Mouse (Mus musculus): ENCODE measurements around the gene Crybb1. TPM values are rescaled to one million over a fixed set of nuclear protein-coding genes. Genes with fewer than 3 reads are reported as not detected.

Gene Crybb1
- polyA plus RNA-seq, 1 experiment from 2014 or later: 2.2 TPM

GRCm38 (mm10) chr5:112301694-112302093 lies 46.1 kb downstream of the Crybb1 start:
- Histone ChIP-seq H3K4me1 (ENCODE audit: control insufficient read depth, insufficient read depth, low read length) (no peaks in the 10 kb centered on the region), H3K9me3 (ENCODE audit: control insufficient read depth, low read depth, low read length) (no peaks in the 10 kb centered on the region), H3K4me2 (replicated peaks; ENCODE audit: low read depth, low read length) (no peak overlapping the region), H3K27me3 (ENCODE audit: control insufficient read depth, insufficient read depth, low read length) (no peaks in the 10 kb centered on the region), H3K4me3 (ENCODE audit: low read depth, low read length) (no peak overlapping the region), H3K9ac (replicated peaks; ENCODE audit: low read depth, low read length) (no peak overlapping the region), H3K36me3 (ENCODE audit: control insufficient read depth, insufficient read depth, low read length) (no peaks in the 10 kb centered on the region; the same call in none of the 2 replicates), H3K27ac (ENCODE audit: low read length) (0 out of 2 replicates have a peak overlapping the region, but pooled peaks have one; percentile 11)
- WGBS: 79% methylated on average over 4 of the region's 4 CpGs
- no peak for ATAC-seq (ENCODE audit: insufficient number of reproducible peaks, insufficient read depth, low FRiP score, low read depth)

- no peaks in the 10 kb centered on the region for H3K27me3 ChIP-seq (ENCODE audit: control insufficient read depth, insufficient read depth, low read length)
- WGBS: 66% methylated on average over 5 of the region's 5 CpGs
- no peak overlapping the region for H3K27ac ChIP-seq (ENCODE audit: low read length)
- H3K36me3 ChIP-seq (ENCODE audit: control insufficient read depth, insufficient read depth, low read length): no peaks in the 10 kb centered on the region; the same call in none of the 2 replicates
- H3K9ac ChIP-seq (replicated peaks; ENCODE audit: low read depth, low read length): no peak overlapping the region
- H3K4me2 ChIP-seq (replicated peaks; ENCODE audit: low read depth, low read length): no peak overlapping the region
- H3K4me3 ChIP-seq (ENCODE audit: low read depth, low read length): no peak overlapping the region
- ATAC-seq (ENCODE audit: insufficient number of reproducible peaks, insufficient read depth, low FRiP score, low read depth): peak; percentile 81
- no peaks in the 10 kb centered on the region for H3K9me3 ChIP-seq (ENCODE audit: control insufficient read depth, low read depth, low read length)
- H3K4me1 ChIP-seq (ENCODE audit: control insufficient read depth, insufficient read depth, low read length): no peaks in the 10 kb centered on the region
Measured at GRCm38 (mm10) chr5:112302310-112302709, 46.7 kb downstream of the Crybb1 start.

- peaks cover 20% of the 10 kb centered on the region for H3K36me3 ChIP-seq (ENCODE audit: control insufficient read depth, insufficient read depth, low read length)
- H3K4me2 ChIP-seq (replicated peaks; ENCODE audit: low read depth, low read length): no peak overlapping the region
Measured at GRCm38 (mm10) chr5:112305842-112306241, 50.2 kb downstream of the Crybb1 start.

GRCm38 (mm10) chr5:112313222-112313885 lies 57.7 kb downstream of the Crybb1 start:
- WGBS: 78% methylated on average over 11 of the region's 11 CpGs
- no peak overlapping the region for H3K4me2 ChIP-seq (replicated peaks; ENCODE audit: low read depth, low read length)
- no peaks in the 10 kb centered on the region for H3K27me3 ChIP-seq (ENCODE audit: control insufficient read depth, insufficient read depth, low read length)
- no peaks in the 10 kb centered on the region for H3K9me3 ChIP-seq (ENCODE audit: control insufficient read depth, low read depth, low read length)
- H3K4me1 ChIP-seq (ENCODE audit: control insufficient read depth, insufficient read depth, low read length): no peaks in the 10 kb centered on the region; the same call in 1 of the 2 replicates
- H3K9ac ChIP-seq (replicated peaks; ENCODE audit: low read depth, low read length): no peak overlapping the region
- H3K36me3 ChIP-seq (ENCODE audit: control insufficient read depth, insufficient read depth, low read length): peaks cover 33% of the 10 kb centered on the region
- H3K27ac ChIP-seq (ENCODE audit: low read length): no peak overlapping the region
- H3K4me3 ChIP-seq (ENCODE audit: low read depth, low read length): no peak overlapping the region
- no peak for ATAC-seq (ENCODE audit: insufficient number of reproducible peaks, insufficient read depth, low FRiP score, low read depth)

More at GRCm38 (mm10) chr5:112305842-112306241, 50.2 kb downstream of the Crybb1 start:
- WGBS: 74% methylated on average over 5 of the region's 5 CpGs
- Histone ChIP-seq H3K9ac (replicated peaks; ENCODE audit: low read depth, low read length) (no peak overlapping the region), H3K27me3 (ENCODE audit: control insufficient read depth, insufficient read depth, low read length) (no peaks in the 10 kb centered on the region), H3K9me3 (ENCODE audit: control insufficient read depth, low read depth, low read length) (no peaks in the 10 kb centered on the region), H3K27ac (ENCODE audit: low read length) (no peak overlapping the region), H3K4me3 (ENCODE audit: low read depth, low read length) (no peak overlapping the region), H3K4me1 (ENCODE audit: control insufficient read depth, insufficient read depth, low read length) (no peaks in the 10 kb centered on the region)
- ATAC-seq (ENCODE audit: insufficient number of reproducible peaks, insufficient read depth, low FRiP score, low read depth): no peak

GRCm38 (mm10) chr5:112316468-112316867 lies 60.9 kb downstream of the Crybb1 start:
- no peaks in the 10 kb centered on the region for H3K27me3 ChIP-seq (ENCODE audit: control insufficient read depth, insufficient read depth, low read length)
- H3K4me2 ChIP-seq (replicated peaks; ENCODE audit: low read depth, low read length): no peak overlapping the region
- H3K27ac ChIP-seq (ENCODE audit: low read length): no peak overlapping the region
- ATAC-seq (ENCODE audit: insufficient number of reproducible peaks, insufficient read depth, low FRiP score, low read depth): no peak
- H3K9ac ChIP-seq (replicated peaks; ENCODE audit: low read depth, low read length): no peak overlapping the region
- H3K9me3 ChIP-seq (ENCODE audit: control insufficient read depth, low read depth, low read length): no peaks in the 10 kb centered on the region
- H3K4me3 ChIP-seq (ENCODE audit: low read depth, low read length): no peak overlapping the region
- H3K4me1 ChIP-seq (ENCODE audit: control insufficient read depth, insufficient read depth, low read length): no peaks in the 10 kb centered on the region; the same call in 1 of the 2 replicates
- peaks cover 11% of the 10 kb centered on the region for H3K36me3 ChIP-seq (ENCODE audit: control insufficient read depth, insufficient read depth, low read length)
- WGBS: 77% methylated on average over 5 of the region's 5 CpGs

- H3K27ac ChIP-seq (ENCODE audit: low read length): no peak overlapping the region
- no peaks in the 10 kb centered on the region for H3K9me3 ChIP-seq (ENCODE audit: control insufficient read depth, low read depth, low read length)
- no peak overlapping the region for H3K9ac ChIP-seq (replicated peaks; ENCODE audit: low read depth, low read length)
- H3K4me2 ChIP-seq (replicated peaks; ENCODE audit: low read depth, low read length): no peak overlapping the region
- no peak for ATAC-seq (ENCODE audit: insufficient number of reproducible peaks, insufficient read depth, low FRiP score, low read depth)
- H3K27me3 ChIP-seq (ENCODE audit: control insufficient read depth, insufficient read depth, low read length): no peaks in the 10 kb centered on the region
- H3K4me1 ChIP-seq (ENCODE audit: control insufficient read depth, insufficient read depth, low read length): no peaks in the 10 kb centered on the region; the same call in 1 of the 2 replicates
- WGBS: 40% methylated on average over 5 of the region's 5 CpGs
- no peak overlapping the region for H3K4me3 ChIP-seq (ENCODE audit: low read depth, low read length)
- H3K36me3 ChIP-seq (ENCODE audit: control insufficient read depth, insufficient read depth, low read length): peaks cover 11% of the 10 kb centered on the region
Measured at GRCm38 (mm10) chr5:112317328-112317727, 61.7 kb downstream of the Crybb1 start.

Other genes starting within 250 kb of the Crybb1 start
- 2.6 and 2.7 TPM in 2 replicates for gene Cryba4, start 3.3 kb upstream of the Crybb1 start, polyA plus RNA-seq (2014; fragmentation: Nextera tagmentation; extraction: Ambion mirVana)
- 35.3 and 38.4 TPM in 2 replicates for gene Tpst2, start 20.9 kb downstream of the Crybb1 start, polyA plus RNA-seq (2014; fragmentation: Nextera tagmentation; extraction: Ambion mirVana)
- 16.6 and 21.5 TPM in 2 replicates for gene Tfip11, start 70.5 kb downstream of the Crybb1 start, polyA plus RNA-seq (2014; fragmentation: Nextera tagmentation; extraction: Ambion mirVana)
- gene Srrd, start 87.2 kb downstream of the Crybb1 start, polyA plus RNA-seq (2014; fragmentation: Nextera tagmentation; extraction: Ambion mirVana): 43.5 and 47.6 TPM in 2 replicates
- gene Hps4, start 87.3 kb downstream of the Crybb1 start, polyA plus RNA-seq (2014; fragmentation: Nextera tagmentation; extraction: Ambion mirVana): 30.9 and 35.0 TPM in 2 replicates
- gene Gm6583, start 100.2 kb downstream of the Crybb1 start, polyA plus RNA-seq (2014; fragmentation: Nextera tagmentation; extraction: Ambion mirVana): 0.32 and 0.42 TPM in 2 replicates
- 6.4 and 7.5 TPM in 2 replicates for gene Asphd2, start 139.1 kb downstream of the Crybb1 start, polyA plus RNA-seq (2014; fragmentation: Nextera tagmentation; extraction: Ambion mirVana)
- gene Gm6588, start 193.6 kb downstream of the Crybb1 start, polyA plus RNA-seq (2014; fragmentation: Nextera tagmentation; extraction: Ambion mirVana): not detected in 2 replicates